Mouse (Mus musculus) NIH3T3 (cell line): ENCODE measurements at regions not wholly inside any gene's neighbourhood (a gene's known extent, or its start where the extent isn't known, plus 50 kb on each side); places are given as distances from the start of the nearest gene placed in this dataset.

Source experiments
- DNase-seq: peaks from one replicate; pipeline ENCODE4 v3.0.0-alpha.2; 2012; ENCODE audit warnings: low read depth

DNA sequence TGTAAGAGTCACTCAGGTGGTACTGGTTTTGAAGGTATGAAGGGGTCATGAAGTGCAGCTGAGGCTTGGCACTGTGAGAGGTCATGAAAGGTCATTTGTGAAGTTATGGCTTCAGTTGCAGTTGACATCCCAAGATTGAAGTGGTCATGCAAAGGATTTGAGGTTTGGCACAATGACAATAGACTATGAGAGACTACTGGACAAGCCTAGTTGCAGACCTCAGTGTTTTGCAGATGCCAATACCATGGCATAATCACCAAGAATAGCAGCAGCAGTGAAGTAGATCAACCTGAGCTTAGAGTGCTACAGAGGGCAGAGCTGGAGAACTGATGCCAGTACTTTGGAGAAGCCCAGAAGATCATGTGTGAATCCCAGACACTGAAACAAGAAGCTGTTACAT, 765.4 kb upstream of the Kif18a start:
- DNase-seq: peak; percentile 8

DNA sequence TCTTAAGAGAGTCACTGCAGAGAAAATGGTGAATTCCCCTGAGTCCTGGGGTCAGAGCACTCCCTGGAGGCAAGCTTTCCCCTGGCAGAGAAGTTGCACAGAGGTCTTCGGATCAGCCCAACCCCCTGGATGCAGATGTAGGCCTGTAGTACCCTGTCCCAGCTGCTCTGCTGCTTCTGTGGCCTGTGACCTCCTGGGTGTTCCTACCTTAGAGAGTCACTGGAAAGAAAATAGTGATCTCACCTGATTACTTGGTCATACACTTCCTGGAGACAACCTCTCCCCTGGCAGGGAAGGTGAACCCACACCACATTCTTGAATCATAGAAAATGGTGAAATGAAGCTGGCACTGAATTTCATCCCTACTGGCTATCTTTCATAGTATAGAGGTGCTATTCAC, 751.1 kb upstream of the Kif18a start:
- DNase-seq: no peak
